Mouse (Mus musculus): ENCODE measurements around the gene Sgms1.

DNA sequence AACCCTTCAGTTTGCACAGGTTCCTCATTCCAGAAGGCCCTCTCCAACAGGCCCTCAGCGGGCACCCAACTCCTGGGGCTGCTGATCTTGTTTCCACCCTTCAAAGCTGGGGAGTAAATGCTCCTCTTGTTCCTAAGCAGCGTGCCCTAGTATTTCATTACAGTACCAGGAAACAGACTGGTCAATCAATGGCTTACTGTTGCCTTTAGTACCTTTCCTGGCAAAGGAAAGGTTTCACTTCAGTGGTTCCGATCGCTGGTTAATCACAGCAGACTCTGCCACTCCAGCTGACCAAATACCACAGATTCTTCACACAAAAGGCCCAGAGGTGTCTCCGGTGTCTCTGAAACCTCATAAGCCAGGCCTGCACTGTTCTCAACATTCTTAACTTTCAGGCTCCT lies 200.5 kb downstream of the Sgms1 start:
- TF ChIP-seq CTCF (IDR thresholded peaks at IDR 0.05; ENCODE audit: extremely low read depth, insufficient read depth, insufficient read length, insufficient replicate concordance) (no peak), POLR2A (IDR thresholded peaks at IDR 0.05; ENCODE audit: low read depth, low read length) (no peak)
